Mouse (Mus musculus): Measurements from ENCODE around the gene Gm20431. TPM values are rescaled to one million over a fixed set of nuclear protein-coding genes. Genes with fewer than 3 reads are reported as not detected.

The Gm20431 gene
- polyA plus RNA-seq, 1 experiment from 2014 or later, result 5.4 TPM

GRCm38 (mm10) chr2:167586041-167586440 is 75.3 kb downstream of the Gm20431 start:
- no peak overlapping the region for H3K4me2 ChIP-seq (ENCODE audit: low read length)
- no peaks in the 10 kb centered on the region for H3K36me3 ChIP-seq (ENCODE audit: control insufficient read depth, insufficient read depth, low read length)
- ATAC-seq (no peak), DNase-seq (ENCODE audit: low spot score) (no peak)
- H3K27ac ChIP-seq (ENCODE audit: low read depth, low read length), result no peak overlapping the region
- H3K9me3 ChIP-seq (replicated peaks; ENCODE audit: control insufficient read depth, low read length), result no peaks in the 10 kb centered on the region
- H3K4me3 ChIP-seq (ENCODE audit: low read depth, low read length), result no peak overlapping the region
- no peaks in the 10 kb centered on the region for H3K4me1 ChIP-seq (ENCODE audit: control insufficient read depth, insufficient read depth, low read length)
- H3K27me3 ChIP-seq (replicated peaks; ENCODE audit: control insufficient read depth, insufficient read depth, low read length), result no peaks in the 10 kb centered on the region
- no peak overlapping the region for H3K9ac ChIP-seq (ENCODE audit: low read length)
- 39% methylated on average over 8 of the region's 8 CpGs for WGBS

GRCm38 (mm10) chr2:167585273-167585672 is 76.0 kb downstream of the Gm20431 start:
- 90% methylated on average over 2 of the region's 2 CpGs for WGBS
- Histone ChIP-seq H3K4me1 (ENCODE audit: control insufficient read depth, insufficient read depth, low read length) (no peaks in the 10 kb centered on the region), H3K36me3 (ENCODE audit: control insufficient read depth, insufficient read depth, low read length) (no peaks in the 10 kb centered on the region), H3K9me3 (replicated peaks; ENCODE audit: control insufficient read depth, low read length) (no peaks in the 10 kb centered on the region), H3K27me3 (replicated peaks; ENCODE audit: control insufficient read depth, insufficient read depth, low read length) (no peaks in the 10 kb centered on the region), H3K9ac (ENCODE audit: low read length) (no peak overlapping the region), H3K4me3 (ENCODE audit: low read depth, low read length) (no peak overlapping the region), H3K27ac (ENCODE audit: low read depth, low read length) (no peak overlapping the region), H3K4me2 (ENCODE audit: low read length) (no peak overlapping the region)
- ATAC-seq (no peak), DNase-seq (ENCODE audit: low spot score) (no peak)

GRCm38 (mm10) chr2:167583161-167583952 is 77.9 kb downstream of the Gm20431 start:
- ATAC-seq (no peak), DNase-seq (ENCODE audit: low spot score) (no peak)
- Histone ChIP-seq H3K4me3 (ENCODE audit: low read depth, low read length) (no peak overlapping the region), H3K4me2 (ENCODE audit: low read length) (no peak overlapping the region), H3K9ac (ENCODE audit: low read length) (no peak overlapping the region), H3K27ac (ENCODE audit: low read depth, low read length) (no peak overlapping the region), H3K4me1 (ENCODE audit: control insufficient read depth, insufficient read depth, low read length) (no peaks in the 10 kb centered on the region), H3K36me3 (ENCODE audit: control insufficient read depth, insufficient read depth, low read length) (no peaks in the 10 kb centered on the region), H3K27me3 (replicated peaks; ENCODE audit: control insufficient read depth, insufficient read depth, low read length) (no peaks in the 10 kb centered on the region), H3K9me3 (replicated peaks; ENCODE audit: control insufficient read depth, low read length) (no peaks in the 10 kb centered on the region)
- WGBS, result 59% methylated on average over 10 of the region's 10 CpGs

- Histone ChIP-seq H3K9ac (ENCODE audit: low read length) (no peak overlapping the region), H3K36me3 (ENCODE audit: control insufficient read depth, insufficient read depth, low read length) (no peaks in the 10 kb centered on the region), H3K27ac (ENCODE audit: low read depth, low read length) (no peak overlapping the region), H3K27me3 (replicated peaks; ENCODE audit: control insufficient read depth, insufficient read depth, low read length) (no peaks in the 10 kb centered on the region), H3K4me3 (ENCODE audit: low read depth, low read length) (no peak overlapping the region), H3K4me2 (ENCODE audit: low read length) (no peak overlapping the region), H3K9me3 (replicated peaks; ENCODE audit: control insufficient read depth, low read length) (no peaks in the 10 kb centered on the region), H3K4me1 (ENCODE audit: control insufficient read depth, insufficient read depth, low read length) (no peaks in the 10 kb centered on the region)
- ATAC-seq (no peak), DNase-seq (ENCODE audit: low spot score) (no peak)
- 29% methylated on average over 5 of the region's 5 CpGs for WGBS
These were observed 82.8 kb downstream of the Gm20431 start for GRCm38 (mm10) chr2:167578521-167578920.

- Histone ChIP-seq H3K36me3 (ENCODE audit: control insufficient read depth, insufficient read depth, low read length) (no peaks in the 10 kb centered on the region), H3K4me3 (ENCODE audit: low read depth, low read length) (no peak overlapping the region), H3K27ac (ENCODE audit: low read depth, low read length) (no peak overlapping the region), H3K27me3 (replicated peaks; ENCODE audit: control insufficient read depth, insufficient read depth, low read length) (no peaks in the 10 kb centered on the region), H3K4me2 (ENCODE audit: low read length) (no peak overlapping the region), H3K9ac (ENCODE audit: low read length) (no peak overlapping the region), H3K4me1 (ENCODE audit: control insufficient read depth, insufficient read depth, low read length) (no peaks in the 10 kb centered on the region), H3K9me3 (replicated peaks; ENCODE audit: control insufficient read depth, low read length) (no peaks in the 10 kb centered on the region)
- 62% methylated on average over 9 of the region's 9 CpGs for WGBS
- DNase-seq (ENCODE audit: low spot score), result no peak
- no peak for ATAC-seq
These were observed 84.0 kb downstream of the Gm20431 start for GRCm38 (mm10) chr2:167577186-167577785.

- WGBS, result 92% methylated on average over 8 of the region's 8 CpGs
- no peak for ATAC-seq
- H3K4me1 ChIP-seq (ENCODE audit: control insufficient read depth, insufficient read depth, low read length), result no peaks in the 10 kb centered on the region
- H3K4me3 ChIP-seq (ENCODE audit: low read depth, low read length), result no peak overlapping the region
- no peak for DNase-seq (ENCODE audit: low spot score)
- H3K9ac ChIP-seq (ENCODE audit: low read length), result no peak overlapping the region
- H3K27me3 ChIP-seq (replicated peaks; ENCODE audit: control insufficient read depth, insufficient read depth, low read length), result no peaks in the 10 kb centered on the region
- no peaks in the 10 kb centered on the region for H3K9me3 ChIP-seq (replicated peaks; ENCODE audit: control insufficient read depth, low read length)
- no peak overlapping the region for H3K4me2 ChIP-seq (ENCODE audit: low read length)
- H3K36me3 ChIP-seq (ENCODE audit: control insufficient read depth, insufficient read depth, low read length), result no peaks in the 10 kb centered on the region
- no peak overlapping the region for H3K27ac ChIP-seq (ENCODE audit: low read depth, low read length)
These were observed 85.1 kb downstream of the Gm20431 start for GRCm38 (mm10) chr2:167576121-167576620.

GRCm38 (mm10) chr2:167575581-167575980 is 85.7 kb downstream of the Gm20431 start:
- DNase-seq (ENCODE audit: low spot score) (no peak), ATAC-seq (no peak)
- Histone ChIP-seq H3K4me3 (ENCODE audit: low read depth, low read length) (no peak overlapping the region), H3K4me2 (ENCODE audit: low read length) (no peak overlapping the region), H3K9ac (ENCODE audit: low read length) (no peak overlapping the region), H3K4me1 (ENCODE audit: control insufficient read depth, insufficient read depth, low read length) (no peaks in the 10 kb centered on the region), H3K27ac (ENCODE audit: low read depth, low read length) (no peak overlapping the region), H3K9me3 (replicated peaks; ENCODE audit: control insufficient read depth, low read length) (no peaks in the 10 kb centered on the region), H3K27me3 (replicated peaks; ENCODE audit: control insufficient read depth, insufficient read depth, low read length) (no peaks in the 10 kb centered on the region), H3K36me3 (ENCODE audit: control insufficient read depth, insufficient read depth, low read length) (no peaks in the 10 kb centered on the region)
- 89% methylated on average over 7 of the region's 7 CpGs for WGBS

GRCm38 (mm10) chr2:167574814-167575213 is 86.5 kb downstream of the Gm20431 start:
- no peak overlapping the region for H3K9ac ChIP-seq (ENCODE audit: low read length)
- ATAC-seq (no peak), DNase-seq (ENCODE audit: low spot score) (no peak)
- no peak overlapping the region for H3K27ac ChIP-seq (ENCODE audit: low read depth, low read length)
- no peak overlapping the region for H3K4me2 ChIP-seq (ENCODE audit: low read length)
- H3K36me3 ChIP-seq (ENCODE audit: control insufficient read depth, insufficient read depth, low read length), result no peaks in the 10 kb centered on the region
- H3K27me3 ChIP-seq (replicated peaks; ENCODE audit: control insufficient read depth, insufficient read depth, low read length), result no peaks in the 10 kb centered on the region
- no peaks in the 10 kb centered on the region for H3K9me3 ChIP-seq (replicated peaks; ENCODE audit: control insufficient read depth, low read length)
- WGBS, result 66% methylated on average over 9 of the region's 9 CpGs
- H3K4me3 ChIP-seq (ENCODE audit: low read depth, low read length), result no peak overlapping the region
- H3K4me1 ChIP-seq (ENCODE audit: control insufficient read depth, insufficient read depth, low read length), result no peaks in the 10 kb centered on the region

All from forebrain, embryonic 14.5 days (tissue).